Mouse (Mus musculus) ovary, adult 18-20 months (tissue): ENCODE measurements around the gene Rpe65.

ENCODE experiments used
- DNase-seq: peaks from one replicate; pipeline ENCODE4 v3.0.0; 2022; ENCODE audit warnings: low spot score, mixed read lengths

Rpe65 gene

GRCm38 (mm10) chr3:159598875-159599274, at the start of gene Rpe65:
Rpe65 (plus strand) TSS chr3:159599175.
- DNase-seq: no peak

- no peak for DNase-seq
Measured at GRCm38 (mm10) chr3:159550224-159550623, 48.8 kb upstream of the Rpe65 start.

GRCm38 (mm10) chr3:159614977-159615376, 16.0 kb downstream of the Rpe65 start:
- DNase-seq: no peak

- DNase-seq: no peak
Measured at GRCm38 (mm10) chr3:159621026-159621425, 22.1 kb downstream of the Rpe65 start.

- DNase-seq: no peak
Measured at GRCm38 (mm10) chr3:159624010-159624409, 25.0 kb downstream of the Rpe65 start.

- no peak for DNase-seq
Measured at GRCm38 (mm10) chr3:159660741-159661140, 61.8 kb downstream of the Rpe65 start.

GRCm38 (mm10) chr3:159663333-159663732, 64.4 kb downstream of the Rpe65 start:
- no peak for DNase-seq
